Mouse (Mus musculus): ENCODE measurements around the gene Mlh3. TPM values are rescaled to one million over a fixed set of nuclear protein-coding genes. Genes with fewer than 3 reads are reported as not detected.
A peak's percentile ranks its signal among the peaks of the same experiment; 100 is the strongest.

Gene Mlh3
- total RNA-seq (2015; ENCODE audit: low replicate concordance) (0.19 and 1.0 TPM in 2 replicates), total RNA-seq (2017; ENCODE audit: low replicate concordance) (2.2 and 2.6 TPM in 2 replicates)

- ATAC-seq (replicated peaks; ENCODE audit: low FRiP score, poor library complexity, severe bottlenecking), result peak; percentile 93
Observed at GRCm38 (mm10) chr12:85270319-85270718, at the start of gene Mlh3. Mlh3 (minus strand) TSS chr12:85270599.

- ATAC-seq (replicated peaks; ENCODE audit: low FRiP score, poor library complexity, severe bottlenecking), result no peak
Observed at GRCm38 (mm10) chr12:85308651-85309050, 38.3 kb upstream of the Mlh3 start.

DNA sequence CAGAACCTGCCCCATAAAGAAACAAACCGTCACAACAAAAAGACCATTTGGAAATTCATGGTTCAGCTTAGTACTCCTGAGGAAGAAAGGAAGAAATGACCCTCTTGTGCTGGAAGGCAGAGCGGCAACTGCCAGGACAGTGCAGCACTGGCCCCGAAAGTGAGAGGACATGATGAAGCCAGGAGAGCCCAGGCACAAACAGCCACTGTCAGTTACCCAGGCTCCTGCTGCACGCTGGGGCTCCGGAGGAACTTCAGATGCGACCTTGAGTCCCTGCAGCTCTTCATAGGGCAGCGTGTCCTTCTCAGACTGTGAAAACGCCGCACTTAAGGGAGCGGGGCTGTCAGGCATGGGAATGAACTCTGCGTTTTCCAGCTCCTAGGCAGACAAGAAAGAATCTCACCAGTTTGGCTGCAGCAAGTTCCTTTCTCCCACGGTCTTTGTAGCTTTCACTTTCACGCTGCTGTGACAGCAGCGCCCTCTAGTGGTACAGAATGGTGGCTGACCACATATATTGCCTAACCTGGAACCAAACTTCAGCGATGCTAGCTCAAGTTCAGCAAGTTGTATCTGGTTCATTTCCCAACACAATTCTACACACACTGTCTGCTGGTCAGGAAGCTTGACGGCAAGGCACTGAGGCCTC, 35.0 kb upstream of the Mlh3 start:
- peak; percentile 90 for ATAC-seq (replicated peaks; ENCODE audit: low FRiP score, poor library complexity, severe bottlenecking)

DNA sequence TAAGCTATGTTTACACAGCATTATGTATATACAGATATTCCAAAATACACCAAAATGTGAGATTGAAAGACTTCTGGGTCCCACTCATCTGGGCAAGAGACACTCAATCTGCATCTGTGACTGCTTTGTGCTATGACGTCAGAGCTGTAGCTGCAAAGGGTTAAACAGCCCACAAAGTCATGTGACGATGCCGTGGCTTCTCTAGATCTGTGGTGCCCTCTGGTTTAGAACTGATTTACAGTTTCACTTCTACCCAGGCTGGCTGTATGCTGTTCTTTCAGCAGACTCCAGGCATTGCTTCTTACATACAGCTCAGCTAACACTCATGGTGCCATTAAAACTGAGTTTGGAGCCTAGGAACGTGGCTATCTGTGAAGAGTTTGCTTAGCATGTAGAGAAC, 34.3 kb upstream of the Mlh3 start:
- ATAC-seq (replicated peaks; ENCODE audit: low FRiP score, poor library complexity, severe bottlenecking), result no peak

GRCm38 (mm10) chr12:85303256-85303655, 32.9 kb upstream of the Mlh3 start:
- no peak for ATAC-seq (replicated peaks; ENCODE audit: low FRiP score, poor library complexity, severe bottlenecking)

- ATAC-seq (replicated peaks; ENCODE audit: low FRiP score, poor library complexity, severe bottlenecking), result no peak
Observed at GRCm38 (mm10) chr12:85298835-85299180, 28.4 kb upstream of the Mlh3 start.

GRCm38 (mm10) chr12:85298127-85298834, 27.9 kb upstream of the Mlh3 start:
- ATAC-seq (replicated peaks; ENCODE audit: low FRiP score, poor library complexity, severe bottlenecking), result no peak

DNA sequence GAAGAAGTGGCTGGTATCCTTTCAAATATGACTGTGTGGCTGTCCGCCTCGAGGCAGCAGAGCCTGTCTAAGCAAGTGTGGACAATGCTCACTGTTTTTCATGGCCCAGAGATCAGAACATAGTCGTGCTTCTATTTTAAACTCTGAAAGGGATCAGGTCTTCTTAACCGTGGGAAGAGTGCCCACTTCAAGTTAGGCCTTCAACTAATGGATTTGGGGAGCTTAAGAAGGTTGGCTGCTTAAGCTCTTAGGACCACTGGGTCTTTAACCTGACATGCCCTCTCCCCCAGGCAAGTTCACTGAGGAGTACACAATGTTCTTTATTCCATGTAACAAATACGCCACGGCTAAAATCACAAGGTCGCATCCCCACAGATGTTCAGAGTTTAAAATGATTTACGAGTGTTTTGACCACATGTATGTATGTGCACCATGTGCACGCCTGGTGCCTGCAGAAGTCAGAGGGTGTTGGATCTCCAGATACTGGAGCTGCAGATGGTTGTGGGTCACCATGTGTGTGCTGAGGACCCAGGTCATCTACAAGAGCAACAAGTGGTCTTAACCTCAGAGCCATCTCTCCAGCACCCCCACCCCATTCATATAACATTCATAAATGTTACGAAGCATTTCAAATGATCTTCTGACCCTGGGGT, 27.1 kb upstream of the Mlh3 start:
- no peak for ATAC-seq (replicated peaks; ENCODE audit: low FRiP score, poor library complexity, severe bottlenecking)

DNA sequence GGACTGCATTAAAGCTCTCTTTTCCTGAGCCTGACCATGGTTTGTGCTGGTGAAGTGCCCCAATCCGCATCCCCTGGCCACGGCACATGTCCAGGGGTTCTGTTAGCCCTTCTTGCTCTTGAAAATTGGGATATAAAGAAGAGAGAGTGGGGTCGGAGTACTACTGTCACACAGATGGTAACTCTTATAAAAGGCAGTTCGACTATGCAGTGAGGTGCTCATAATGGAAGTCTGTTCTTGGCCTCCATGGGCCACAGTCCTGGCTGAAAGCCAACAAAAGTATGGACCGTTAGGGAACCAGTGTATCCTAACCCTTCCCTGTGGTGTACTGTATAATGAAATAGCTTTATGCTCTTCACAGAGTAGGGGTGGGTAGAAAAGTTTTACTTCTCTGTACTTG, 26.5 kb upstream of the Mlh3 start:
- ATAC-seq (replicated peaks; ENCODE audit: low FRiP score, poor library complexity, severe bottlenecking), result no peak

GRCm38 (mm10) chr12:85295506-85295905, 25.1 kb upstream of the Mlh3 start:
- ATAC-seq (replicated peaks; ENCODE audit: low FRiP score, poor library complexity, severe bottlenecking), result no peak

DNA sequence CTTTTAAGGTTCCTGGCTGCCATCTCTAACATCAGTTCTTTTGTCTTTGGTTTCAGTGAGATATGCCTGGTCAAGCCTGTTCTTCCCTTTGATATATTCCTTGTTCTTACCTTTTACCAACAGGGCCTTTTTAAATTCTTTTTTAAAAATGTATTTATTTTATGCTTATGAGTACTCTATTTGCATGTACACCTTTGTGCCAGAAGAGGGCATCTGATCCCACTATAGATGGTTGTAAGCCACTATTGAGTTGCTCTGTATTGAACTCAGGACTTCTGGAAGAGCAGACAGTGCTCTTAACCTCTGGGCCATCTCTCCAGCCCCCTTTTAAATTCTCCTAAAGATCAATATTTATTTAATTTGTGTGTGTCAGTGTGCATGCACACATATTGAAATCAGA, 22.5 kb upstream of the Mlh3 start:
- ATAC-seq (replicated peaks; ENCODE audit: low FRiP score, poor library complexity, severe bottlenecking), result no peak

- ATAC-seq (replicated peaks; ENCODE audit: low FRiP score, poor library complexity, severe bottlenecking), result no peak
Observed at GRCm38 (mm10) chr12:85292288-85292687, 21.9 kb upstream of the Mlh3 start.

DNA sequence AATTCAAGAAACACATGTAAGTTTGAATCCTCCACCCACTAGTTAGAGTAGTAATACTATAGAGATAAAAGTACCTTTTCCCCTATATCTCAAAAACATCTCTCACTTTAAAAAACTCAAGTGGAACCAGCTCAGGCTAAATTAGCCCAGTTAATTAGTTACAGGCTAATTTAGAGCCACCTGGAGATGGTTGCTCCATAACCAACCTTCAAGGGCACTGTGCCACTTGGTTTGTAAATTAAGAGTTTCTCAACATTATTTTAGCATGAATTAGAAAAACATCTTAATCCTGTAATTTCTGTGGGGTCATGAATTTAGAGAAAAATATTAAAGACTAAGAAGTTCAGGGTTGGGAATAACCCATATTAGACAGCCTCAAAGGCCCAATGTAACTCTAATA, 21.1 kb upstream of the Mlh3 start:
- ATAC-seq (replicated peaks; ENCODE audit: low FRiP score, poor library complexity, severe bottlenecking), result no peak

- no peak for ATAC-seq (replicated peaks; ENCODE audit: low FRiP score, poor library complexity, severe bottlenecking)
Observed at GRCm38 (mm10) chr12:85290633-85291032, 20.2 kb upstream of the Mlh3 start.

- ATAC-seq (replicated peaks; ENCODE audit: low FRiP score, poor library complexity, severe bottlenecking), result no peak
Observed at GRCm38 (mm10) chr12:85289157-85290000, 19.0 kb upstream of the Mlh3 start.

- ATAC-seq (replicated peaks; ENCODE audit: low FRiP score, poor library complexity, severe bottlenecking), result peak; percentile 86
Observed at GRCm38 (mm10) chr12:85288486-85289156, 18.2 kb upstream of the Mlh3 start, which contains the start of gene Zc2hc1c. Zc2hc1c (plus strand) TSS chr12:85288591.

DNA sequence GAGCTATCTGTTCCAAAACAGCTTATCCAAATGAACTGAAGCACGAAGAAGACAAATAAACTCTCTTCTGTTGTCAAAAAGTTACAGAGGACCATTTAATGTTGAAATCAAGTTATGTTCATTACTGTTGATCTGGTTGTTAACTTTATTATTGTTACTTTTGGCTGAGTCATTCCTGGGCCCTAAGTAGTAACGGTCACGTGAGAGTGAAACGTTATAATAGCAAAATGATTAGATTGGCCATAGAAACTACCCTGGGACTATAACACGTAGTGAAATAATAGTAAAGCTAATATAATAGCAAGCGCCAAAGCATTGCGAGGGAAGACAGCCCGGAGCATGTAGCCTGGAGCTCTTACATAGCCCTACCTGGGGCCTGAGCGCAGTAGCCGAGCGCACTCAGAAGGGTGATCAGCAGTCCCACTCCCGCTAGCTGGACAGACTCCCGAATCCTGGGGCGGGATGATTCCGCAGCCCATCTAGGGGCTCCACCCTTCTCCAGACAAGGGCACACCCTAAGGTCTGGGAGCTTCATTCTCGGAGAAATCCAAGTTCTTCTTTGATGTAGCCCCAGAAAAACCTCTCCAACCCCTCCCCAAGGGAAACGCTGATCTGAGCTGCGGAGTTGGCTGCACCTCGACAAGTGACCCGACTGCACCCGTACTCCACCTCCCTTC, 17.5 kb upstream of the Mlh3 start, which contains the start of gene Acyp1:
TSS of gene Acyp1 (minus strand) at position 630 of the 677 bp plus-strand sequence.
- peak; percentile 71 for ATAC-seq (replicated peaks; ENCODE audit: low FRiP score, poor library complexity, severe bottlenecking)

DNA sequence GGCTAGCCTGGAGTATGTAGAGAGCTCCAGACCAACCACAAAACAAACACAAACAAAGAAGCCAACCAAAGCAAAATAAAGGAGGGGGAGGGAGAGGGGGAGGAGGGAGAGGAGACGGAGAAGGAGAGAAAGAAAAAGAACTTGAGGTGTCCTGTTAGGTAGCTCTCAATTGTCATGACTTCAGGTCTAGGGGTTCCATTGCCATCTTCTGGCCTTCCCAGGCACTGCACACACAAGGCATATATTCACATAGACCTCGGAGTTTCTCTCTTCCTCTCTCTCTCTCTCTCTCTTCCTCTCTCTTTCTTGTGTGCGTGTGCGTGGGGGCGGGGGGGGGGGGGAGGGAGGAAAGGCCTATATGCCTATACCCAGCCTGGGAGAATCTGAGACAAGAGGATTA, 16.5 kb upstream of the Mlh3 start:
- no peak for ATAC-seq (replicated peaks; ENCODE audit: low FRiP score, poor library complexity, severe bottlenecking)

- no peak for ATAC-seq (replicated peaks; ENCODE audit: low FRiP score, poor library complexity, severe bottlenecking)
Observed at GRCm38 (mm10) chr12:85284996-85285395, 14.6 kb upstream of the Mlh3 start.
